Mouse (Mus musculus) kidney, postnatal 36 days (tissue): ENCODE measurements around the gene Pgrmc1.

Experiments
- DNase-seq, 2 experiments: peaks; one replicate each; pipeline ENCODE4 v3.0.0; 2021 to 2022; ENCODE audit warnings: mixed read lengths in 2 of 2

Pgrmc1 gene

DNA sequence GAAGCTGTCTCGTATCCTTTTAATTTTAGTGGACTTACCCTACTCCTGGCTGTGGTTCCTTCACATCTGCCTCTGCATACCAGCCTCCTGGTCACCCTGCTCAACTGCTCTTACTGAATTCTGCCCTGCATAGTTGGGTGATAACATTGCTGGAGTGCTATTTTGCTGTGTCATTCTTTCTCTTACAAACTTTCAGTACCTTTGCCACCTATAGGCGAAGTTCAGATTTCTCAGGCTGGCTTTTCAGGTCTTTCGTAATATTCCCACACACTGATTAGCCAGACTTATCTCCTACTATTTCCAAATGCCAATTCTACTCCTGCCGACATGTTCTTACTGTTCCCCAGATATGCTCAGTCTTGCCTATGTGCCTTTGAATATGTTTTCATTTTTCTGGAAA, 6.0 kb downstream of the Pgrmc1 start:
- DNase-seq: no peak

DNA sequence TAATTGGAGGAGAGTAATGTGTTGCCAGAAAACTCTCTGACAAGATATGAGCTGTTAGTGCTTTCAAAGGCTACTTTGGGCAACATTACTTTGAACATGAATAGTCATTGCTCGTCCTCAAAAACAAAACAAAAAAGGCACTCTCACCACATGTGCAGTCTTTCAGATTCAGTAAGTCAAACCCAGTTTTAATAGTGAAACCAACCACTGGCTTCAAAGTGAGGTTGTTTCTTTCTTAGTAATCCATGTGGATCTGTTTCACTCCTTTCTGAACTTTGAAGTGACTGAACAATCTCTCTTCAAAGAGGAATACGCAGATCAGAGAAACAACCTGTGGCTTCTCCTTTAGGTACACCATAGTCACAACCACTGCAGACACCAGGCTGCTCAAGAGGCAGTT, 11.1 kb downstream of the Pgrmc1 start:
- no peak for DNase-seq

DNA sequence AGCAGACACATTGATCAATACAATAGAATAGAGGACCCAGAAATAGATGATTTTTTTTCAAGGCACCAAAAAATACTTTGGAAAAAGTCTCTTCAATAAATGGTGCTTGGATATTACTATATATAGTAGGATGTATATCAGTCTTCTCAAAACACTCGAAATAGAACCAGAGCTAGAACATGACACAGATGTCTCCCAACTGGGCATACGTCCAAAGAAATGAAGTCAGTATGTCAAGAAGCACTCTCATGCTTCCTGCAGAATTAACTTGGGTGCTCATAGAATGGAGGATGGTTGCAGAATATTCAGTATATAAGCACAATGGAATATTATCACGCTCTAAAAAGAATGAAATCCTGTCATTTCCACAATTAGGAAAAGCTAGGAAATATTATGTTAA, 30.1 kb downstream of the Pgrmc1 start:
- DNase-seq: no peak

DNA sequence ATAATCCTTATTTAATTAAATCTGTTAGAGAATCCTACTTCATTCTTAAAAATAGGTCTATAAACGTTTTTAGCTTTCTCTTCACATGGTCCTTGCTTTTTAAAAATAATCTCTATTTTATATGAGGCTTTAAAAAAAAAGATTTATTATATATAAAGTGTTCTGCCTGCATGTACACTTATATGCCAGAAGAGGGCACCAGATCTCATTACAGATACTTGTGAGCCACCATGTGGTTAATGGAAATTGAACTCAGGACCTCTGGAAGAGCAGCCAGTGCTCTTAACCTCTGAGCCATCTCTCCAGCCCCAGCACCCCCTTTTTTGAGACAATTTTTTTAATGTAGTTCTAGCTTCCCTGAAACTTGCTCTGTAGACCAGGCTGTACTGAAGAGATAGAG, 32.8 kb downstream of the Pgrmc1 start:
- DNase-seq: no peak

DNA sequence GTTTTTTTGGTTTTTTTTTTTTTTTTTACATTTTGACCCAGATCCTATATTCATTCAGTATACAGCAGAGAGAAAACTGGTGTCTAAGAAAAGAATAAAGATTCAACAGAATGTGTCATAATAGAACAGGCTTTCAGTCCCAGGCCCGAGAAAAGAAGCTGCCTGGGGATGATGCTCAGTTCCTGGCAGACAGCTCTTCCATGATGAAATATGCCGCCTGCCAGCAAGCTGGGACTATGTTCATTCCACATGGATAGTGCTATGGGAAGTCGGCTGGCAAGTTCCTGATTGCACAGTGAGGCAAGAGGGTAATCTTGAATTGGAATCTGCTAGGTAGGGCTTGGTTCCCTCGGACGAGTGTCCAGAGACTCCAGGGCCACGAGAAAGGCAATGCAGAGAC, 42.0 kb downstream of the Pgrmc1 start:
- DNase-seq: no peak

DNA sequence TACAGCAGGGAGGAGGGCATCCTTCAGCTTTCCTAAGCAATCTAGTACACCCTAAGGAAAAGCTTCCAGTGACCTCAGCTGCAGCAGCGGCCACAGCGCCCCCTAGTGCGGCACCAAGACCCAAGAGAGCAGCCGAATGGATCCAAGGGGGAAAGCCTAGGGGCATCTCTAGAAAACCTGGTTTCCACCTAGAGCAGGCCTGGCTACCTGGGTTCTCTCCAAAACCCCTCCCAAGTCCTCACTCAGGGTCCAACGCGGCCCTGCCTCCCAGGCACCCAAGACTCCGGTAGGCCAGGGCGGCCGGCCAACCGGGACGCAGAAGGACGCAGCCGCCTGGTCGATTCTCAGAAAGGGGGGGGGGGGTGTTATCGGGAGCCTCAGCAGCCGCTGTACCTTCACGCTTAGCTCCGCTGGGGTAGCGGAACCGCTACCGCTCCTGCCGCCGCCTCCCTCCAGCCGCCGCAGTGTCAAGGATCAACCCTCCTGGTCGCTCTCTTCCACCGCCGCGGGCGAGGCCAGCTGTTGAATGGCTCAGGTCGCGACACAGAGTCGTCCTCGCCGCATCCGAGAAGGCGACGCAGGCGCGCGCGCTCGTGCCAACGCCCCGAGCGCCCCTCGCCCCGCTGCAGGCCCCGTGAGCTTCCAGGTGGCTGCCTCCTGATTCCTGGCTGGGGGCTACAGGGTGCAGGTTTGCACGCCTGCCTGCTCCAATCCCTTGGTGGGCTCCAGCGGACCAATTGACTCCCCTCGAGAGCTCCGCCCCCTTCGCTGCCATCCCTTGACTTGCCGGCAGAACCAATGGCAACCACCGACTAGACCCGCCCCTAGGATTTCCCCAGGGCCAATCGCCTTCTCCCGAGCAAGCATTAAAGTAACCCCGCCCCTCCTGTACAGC, 46.9 kb downstream of the Pgrmc1 start, which contains the start of gene Akap17b:
TSS of gene Akap17b (minus strand) at position 739 of the 895 bp plus-strand sequence.
- DNase-seq: peak; percentile 85 to 88
